Mouse (Mus musculus) neural tube, embryonic 15.5 days (tissue): ENCODE data around the gene Mzt1. TPM values are rescaled to one million over a fixed set of nuclear protein-coding genes. Genes with fewer than 3 reads are reported as not detected.

Source experiments
- ATAC-seq: fragments of 200-750 bp; cut with Nextera tagmentation; 2 replicates; pipeline ENCODE4 v1.8.0; 2017; ENCODE audit warnings: mild to moderate bottlenecking, moderate TSS enrichment, moderate library complexity; ENCODE audit not compliant: low FRiP score
- H3K27ac ChIP-seq: fragments of 300-500 bp; sonication (generic); replicated peaks from 2 replicates; pipeline ENCODE4 v1.5.1; 2015; ENCODE audit warnings: mild to moderate bottlenecking, inconsistent platforms
- H3K27me3 ChIP-seq: fragments of 300-500 bp; sonication (generic); replicated peaks from 2 replicates; pipeline ENCODE4 v1.6.1; 2015; ENCODE audit warnings: inconsistent platforms
- H3K36me3 ChIP-seq: fragments of 300-500 bp; sonication (generic); 2 replicates; pipeline ENCODE4 v1.6.1; 2015; ENCODE audit warnings: inconsistent platforms
- H3K4me1 ChIP-seq: fragments of 300-500 bp; sonication (generic); 2 replicates; pipeline ENCODE4 v1.6.1; 2015; ENCODE audit warnings: inconsistent platforms
- H3K4me2 ChIP-seq: fragments of 300-500 bp; sonication (generic); 2 replicates; pipeline ENCODE4 v1.6.1; 2015; ENCODE audit warnings: inconsistent platforms, mild to moderate bottlenecking, moderate library complexity
- H3K4me3 ChIP-seq: fragments of 300-500 bp; sonication (generic); replicated peaks from 2 replicates; pipeline ENCODE4 v1.5.1; 2015; ENCODE audit warnings: mild to moderate bottlenecking, inconsistent platforms
- H3K9ac ChIP-seq: fragments of 300-500 bp; sonication (generic); replicated peaks from 2 replicates; pipeline ENCODE4 v1.6.1; 2015; ENCODE audit warnings: mild to moderate bottlenecking, inconsistent platforms
- H3K9me3 ChIP-seq: fragments of 300-500 bp; sonication (generic); replicated peaks from 2 replicates; pipeline ENCODE4 v1.6.1; 2016; ENCODE audit warnings: inconsistent platforms
- WGBS: fragments of 180-500 bp; shearing (Covaris S2); methylation state at CpG from one replicate; pipeline ENCODE4 v1.1.7; 2015; ENCODE audit warnings: mixed read lengths; 5-methylcytosine and 5-hydroxymethylcytosine counted together
- polyA plus RNA-seq: library from polyadenylated mRNA; unstranded; fragments of >200 nt; fragmentation: Nextera tagmentation; extraction: Ambion mirVana; gene quantifications from 2 replicates; pipeline ENCODE4 v1.2.1, GENCODE M21; 2015

Mzt1 gene
- 92.8 and 94.8 TPM in 2 replicates for polyA plus RNA-seq

- H3K9ac ChIP-seq, result peak within 1 kb of the TSS; percentile 93
- H3K4me3 ChIP-seq, result peak within 1 kb of the TSS; percentile 98
- peak within 1 kb of the TSS; percentile 77 for H3K4me2 ChIP-seq
- WGBS, result under 1% methylated on average over 56 of the region's 81 CpGs
- ATAC-seq, result peak; percentile 97
- no peaks in the 10 kb centered on the region for H3K27me3 ChIP-seq
- no peaks in the 10 kb centered on the region for H3K36me3 ChIP-seq
- peak within 1 kb of the TSS; percentile 87 for H3K27ac ChIP-seq
- H3K9me3 ChIP-seq, result no peaks in the 10 kb centered on the region
- peaks cover 25% of the 10 kb centered on the region for H3K4me1 ChIP-seq
Observed at GRCm38 (mm10) chr14:99046031-99046781, at the start of gene Mzt1, which contains the start of gene Bora. Gene Mzt1, minus strand, starts transcription at chr14:99046134. Gene Bora, plus strand, starts transcription at chr14:99046222.

DNA sequence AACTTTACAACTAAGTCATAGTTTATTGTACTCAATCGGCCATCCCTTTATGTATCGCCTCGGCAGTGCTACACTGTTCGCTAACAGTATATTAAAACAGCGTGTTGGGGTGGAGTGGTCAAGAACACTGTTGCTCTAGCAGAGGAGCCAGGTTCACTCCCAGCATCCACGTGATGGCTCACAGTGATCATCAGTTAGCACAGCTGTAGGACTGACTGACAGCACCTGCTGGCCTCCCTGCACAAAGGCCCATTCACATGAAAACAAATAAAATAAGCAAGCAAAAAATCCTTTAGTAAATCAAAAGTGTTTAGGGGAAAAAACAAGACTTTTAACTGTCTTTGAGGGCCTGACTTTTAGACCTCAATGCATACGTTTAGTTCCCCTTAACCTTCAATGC is 43.0 kb upstream of the Mzt1 start:
- no peak for ATAC-seq
- no peaks in the 10 kb centered on the region for H3K9me3 ChIP-seq
- no peak overlapping the region for H3K4me3 ChIP-seq
- no peak overlapping the region for H3K4me2 ChIP-seq
- WGBS, result 93% methylated on average over 7 of the region's 7 CpGs
- H3K27me3 ChIP-seq, result no peaks in the 10 kb centered on the region
- no peak overlapping the region for H3K27ac ChIP-seq
- H3K36me3 ChIP-seq, result peaks cover 66% of the 10 kb centered on the region
- H3K4me1 ChIP-seq, result no peaks in the 10 kb centered on the region
- H3K9ac ChIP-seq, result no peak overlapping the region

DNA sequence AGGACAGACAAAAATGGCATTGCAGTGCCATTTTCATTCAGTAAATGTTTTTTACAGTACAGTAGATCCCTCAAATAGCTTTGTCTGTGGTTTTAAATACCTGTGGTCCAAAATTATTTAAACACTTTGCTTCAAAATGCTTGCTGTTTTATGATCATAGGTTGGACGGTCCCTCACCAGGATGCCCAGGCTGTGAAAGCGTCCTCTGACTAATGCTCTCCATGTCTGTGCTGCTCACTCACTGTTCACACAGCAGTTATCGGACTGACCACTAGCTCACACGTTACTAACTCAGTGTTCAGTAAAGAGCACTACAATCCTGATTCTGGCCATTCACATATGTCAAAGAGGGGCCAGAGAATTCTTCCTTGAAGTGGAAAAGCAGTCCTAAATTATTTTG is 25.2 kb upstream of the Mzt1 start:
- Histone ChIP-seq H3K9ac (no peak overlapping the region), H3K4me3 (no peak overlapping the region), H3K27ac (no peak overlapping the region), H3K4me2 (no peak overlapping the region), H3K4me1 (no peaks in the 10 kb centered on the region), H3K9me3 (no peaks in the 10 kb centered on the region), H3K36me3 (peaks cover 15% of the 10 kb centered on the region), H3K27me3 (no peaks in the 10 kb centered on the region)
- 87% methylated on average over 4 of the region's 4 CpGs for WGBS
- ATAC-seq, result no peak

DNA sequence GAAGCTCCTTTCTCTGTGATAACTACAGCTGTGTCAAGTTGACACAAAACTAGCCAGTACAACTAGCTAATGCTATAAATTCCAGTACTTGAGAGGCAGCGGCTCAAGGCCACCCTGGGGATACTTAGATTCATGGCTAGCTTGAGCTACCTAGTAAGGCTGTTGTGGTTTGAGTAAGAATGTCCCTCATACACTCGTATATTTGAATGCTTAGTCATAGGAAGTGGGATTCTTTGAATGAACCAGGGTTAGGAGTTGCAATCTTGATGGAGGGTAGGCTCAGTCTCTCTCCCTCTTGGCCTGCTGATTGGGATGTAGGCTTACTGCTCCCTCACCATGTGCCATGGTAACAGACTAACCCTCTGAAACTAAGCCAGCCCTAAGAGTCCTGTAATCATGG is 17.2 kb upstream of the Mzt1 start:
- no peak overlapping the region for H3K9ac ChIP-seq
- no peak overlapping the region for H3K4me3 ChIP-seq
- H3K9me3 ChIP-seq, result no peaks in the 10 kb centered on the region
- no peaks in the 10 kb centered on the region for H3K27me3 ChIP-seq
- ATAC-seq, result no peak
- 0 out of 2 replicates have a peak, but pooled peaks cover under 1% of the 10 kb centered on the region for H3K36me3 ChIP-seq
- H3K4me2 ChIP-seq, result no peak overlapping the region
- no peaks in the 10 kb centered on the region for H3K4me1 ChIP-seq
- H3K27ac ChIP-seq, result no peak overlapping the region
- WGBS, result 94% methylated on average over 2 of the region's 2 CpGs

DNA sequence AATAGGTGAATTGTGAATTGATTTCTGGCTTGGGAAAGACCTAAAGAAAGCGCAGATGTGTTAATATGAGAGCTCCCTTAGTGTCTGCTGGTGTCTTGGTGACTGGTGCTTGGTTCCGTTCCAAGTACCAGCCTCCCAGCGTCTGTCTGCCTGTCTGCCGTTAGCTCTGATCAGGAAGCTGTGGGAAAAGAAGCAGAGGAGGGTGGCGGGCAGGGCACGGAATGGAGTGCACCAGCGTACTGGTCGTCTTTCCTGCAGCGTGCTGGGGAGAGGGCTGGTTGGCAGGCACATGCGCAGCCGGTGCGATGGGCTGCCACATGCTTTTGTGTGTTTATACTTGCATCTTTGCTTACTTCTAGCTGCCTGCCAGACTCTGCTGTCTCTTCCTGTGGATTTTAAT is 14.7 kb upstream of the Mzt1 start:
- ATAC-seq, result no peak
- Histone ChIP-seq H3K9me3 (no peaks in the 10 kb centered on the region), H3K4me2 (no peak overlapping the region), H3K4me1 (no peaks in the 10 kb centered on the region), H3K27ac (no peak overlapping the region), H3K36me3 (no peaks in the 10 kb centered on the region), H3K4me3 (no peak overlapping the region), H3K9ac (no peak overlapping the region), H3K27me3 (no peaks in the 10 kb centered on the region)
- 89% methylated on average over 12 of the region's 12 CpGs for WGBS

DNA sequence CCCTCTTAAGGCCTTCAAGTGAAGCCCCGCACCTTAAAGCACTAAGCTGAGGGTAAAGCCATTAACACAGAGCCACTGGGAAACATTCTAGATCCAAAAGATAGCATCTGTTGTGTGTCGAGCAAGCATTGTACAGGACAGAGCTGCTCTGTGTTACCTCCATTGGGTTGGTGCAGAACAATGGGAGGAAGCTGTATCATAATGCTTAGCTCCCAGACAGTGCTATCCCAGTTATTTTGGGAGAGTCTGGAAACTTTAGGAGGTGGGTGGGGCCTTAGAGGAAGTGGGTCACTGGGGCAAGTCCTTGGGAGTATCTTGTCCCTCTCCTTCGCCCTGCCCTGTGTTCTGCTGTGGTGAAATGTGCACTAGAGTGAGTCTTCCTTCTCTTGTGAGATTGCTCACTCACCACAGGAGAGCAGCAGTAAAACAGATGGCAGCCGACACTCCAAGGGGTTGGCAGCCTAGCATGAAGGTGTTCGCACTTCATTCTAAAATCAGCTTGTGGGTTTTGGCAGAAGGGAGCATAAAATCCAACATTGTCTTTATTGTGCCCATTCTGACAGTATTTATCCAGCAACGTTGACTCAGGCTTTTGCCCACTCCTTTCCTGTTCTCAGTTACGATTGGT is 13.1 kb upstream of the Mzt1 start:
- Histone ChIP-seq H3K27ac (no peak overlapping the region), H3K4me2 (no peak overlapping the region), H3K4me1 (no peaks in the 10 kb centered on the region), H3K27me3 (no peaks in the 10 kb centered on the region), H3K4me3 (no peak overlapping the region), H3K36me3 (no peaks in the 10 kb centered on the region), H3K9ac (no peak overlapping the region), H3K9me3 (no peaks in the 10 kb centered on the region)
- WGBS, result 80% methylated on average over 7 of the region's 7 CpGs
- no peak for ATAC-seq

GRCm38 (mm10) chr14:99046782-99047181 is 848 bp upstream of the Mzt1 start:
- Histone ChIP-seq H3K27me3 (no peaks in the 10 kb centered on the region), H3K4me2 (peak overlapping the region; percentile 77), H3K9me3 (no peaks in the 10 kb centered on the region), H3K36me3 (no peaks in the 10 kb centered on the region), H3K4me1 (peaks cover 25% of the 10 kb centered on the region), H3K27ac (0 out of 2 replicates have a peak overlapping the region, but pooled peaks have one; percentile 87), H3K9ac (peak overlapping the region; percentile 93), H3K4me3 (peak overlapping the region; percentile 98)
- under 1% methylated on average over 15 of the region's 15 CpGs for WGBS
- no peak; the same call in 1 of the 2 replicates for ATAC-seq

GRCm38 (mm10) chr14:99045378-99046030 is 430 bp downstream of the Mzt1 start:
- under 1% methylated on average over 70 of the region's 70 CpGs for WGBS
- Histone ChIP-seq H3K27me3 (no peaks in the 10 kb centered on the region), H3K4me3 (peak overlapping the region; percentile 98), H3K36me3 (no peaks in the 10 kb centered on the region), H3K9me3 (no peaks in the 10 kb centered on the region), H3K4me1 (peaks cover 25% of the 10 kb centered on the region), H3K4me2 (peak overlapping the region; percentile 77), H3K9ac (peak overlapping the region; percentile 93), H3K27ac (peak overlapping the region; percentile 87)
- ATAC-seq, result peak; percentile 33

DNA sequence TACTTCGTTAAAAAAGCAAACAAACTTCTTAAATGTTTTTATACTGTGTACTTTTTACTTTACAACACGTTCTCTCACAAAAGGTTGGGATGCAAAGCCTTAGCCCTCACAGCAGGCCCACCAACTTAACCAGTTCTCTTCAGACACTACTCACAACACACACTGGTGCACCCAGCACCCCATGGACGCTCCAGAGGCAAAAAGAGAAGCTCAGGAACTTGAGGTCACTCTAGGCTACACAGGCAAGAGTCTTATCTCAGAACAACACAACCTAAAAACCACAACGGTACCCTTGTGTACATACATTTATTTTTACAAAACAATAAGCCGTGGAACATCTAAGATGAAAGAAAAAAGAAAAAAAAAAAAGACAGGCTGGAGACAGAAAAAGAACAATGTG is 1.2 kb downstream of the Mzt1 start:
- H3K27ac ChIP-seq, result no peak overlapping the region
- no peaks in the 10 kb centered on the region for H3K27me3 ChIP-seq
- H3K4me3 ChIP-seq, result peak overlapping the region; percentile 98
- peaks cover 25% of the 10 kb centered on the region for H3K4me1 ChIP-seq
- no peaks in the 10 kb centered on the region for H3K36me3 ChIP-seq
- ATAC-seq, result no peak
- H3K9me3 ChIP-seq, result no peaks in the 10 kb centered on the region
- peak overlapping the region; percentile 93 for H3K9ac ChIP-seq
- WGBS, result 6% methylated on average over 5 of the region's 5 CpGs
- H3K4me2 ChIP-seq, result peak overlapping the region; percentile 77

- H3K27ac ChIP-seq, result no peak overlapping the region
- WGBS, result 19% methylated on average over 10 of the region's 10 CpGs
- H3K36me3 ChIP-seq, result no peaks in the 10 kb centered on the region
- no peaks in the 10 kb centered on the region for H3K27me3 ChIP-seq
- peak overlapping the region; percentile 77 for H3K4me2 ChIP-seq
- peaks cover 25% of the 10 kb centered on the region for H3K4me1 ChIP-seq
- no peak for ATAC-seq
- 0 out of 2 replicates have a peak overlapping the region, but pooled peaks have one; percentile 23 for H3K9ac ChIP-seq
- no peaks in the 10 kb centered on the region for H3K9me3 ChIP-seq
- H3K4me3 ChIP-seq, result peak overlapping the region; percentile 98
Observed at GRCm38 (mm10) chr14:99044096-99044495, 1.8 kb downstream of the Mzt1 start.

- 0 out of 2 replicates have a peak overlapping the region, but pooled peaks have one; percentile 98 for H3K4me3 ChIP-seq
- 33% methylated on average over 1 of the region's 1 CpGs for WGBS
- no peak overlapping the region for H3K9ac ChIP-seq
- H3K27me3 ChIP-seq, result no peaks in the 10 kb centered on the region
- H3K4me2 ChIP-seq, result peak overlapping the region; percentile 77
- no peak for ATAC-seq
- no peaks in the 10 kb centered on the region for H3K9me3 ChIP-seq
- no peak overlapping the region for H3K27ac ChIP-seq
- H3K36me3 ChIP-seq, result no peaks in the 10 kb centered on the region; the same call in 1 of the 2 replicates
- peaks cover 25% of the 10 kb centered on the region for H3K4me1 ChIP-seq
Observed at GRCm38 (mm10) chr14:99043499-99043898, 2.4 kb downstream of the Mzt1 start.
